Mouse (Mus musculus) lung, embryonic 14.5 days (tissue): ENCODE data around the gene Zgrf1. TPM values are rescaled to one million over a fixed set of nuclear protein-coding genes. Genes with fewer than 3 reads are reported as not detected.

Source experiments
- ATAC-seq: fragments of 200-750 bp; cut with Nextera tagmentation; 2 replicates; pipeline ENCODE4 v1.8.0; 2017; ENCODE audit warnings: mild to moderate bottlenecking, moderate TSS enrichment, moderate library complexity; ENCODE audit not compliant: insufficient read depth
- DNase-seq: peaks from one replicate; pipeline ENCODE4 v3.0.0-alpha.2; 2015
- H3K27ac ChIP-seq: fragments of 300-500 bp; sonication (generic); 2 replicates; pipeline ENCODE4 v1.5.1; 2014; ENCODE audit warnings: low read depth, mild to moderate bottlenecking, moderate library complexity
- H3K27me3 ChIP-seq: fragments of 300-500 bp; sonication (generic); 2 replicates; pipeline ENCODE4 v1.6.1; 2014; ENCODE audit warnings: low read length, control low read depth; ENCODE audit not compliant: insufficient read depth
- H3K36me3 ChIP-seq: fragments of 300-500 bp; sonication (generic); 2 replicates; pipeline ENCODE4 v1.6.1; 2014; ENCODE audit warnings: control low read depth; ENCODE audit not compliant: insufficient read depth
- H3K4me1 ChIP-seq: fragments of 300-500 bp; sonication (generic); 2 replicates; pipeline ENCODE4 v1.6.1; 2014; ENCODE audit warnings: antibody characterized with exemption, control low read depth; ENCODE audit not compliant: insufficient read depth
- H3K4me2 ChIP-seq: fragments of 300-500 bp; sonication (generic); 2 replicates; pipeline ENCODE4 v1.6.1; 2014; ENCODE audit warnings: mild to moderate bottlenecking
- H3K4me3 ChIP-seq: fragments of 300-500 bp; sonication (generic); 2 replicates; pipeline ENCODE4 v1.5.1; 2014; ENCODE audit warnings: low read depth, low read length
- H3K9ac ChIP-seq: fragments of 300-500 bp; sonication (generic); 2 replicates; pipeline ENCODE4 v1.6.1; 2014
- H3K9me3 ChIP-seq: fragments of 300-500 bp; sonication (generic); 2 replicates; pipeline ENCODE4 v1.6.1; 2016; ENCODE audit warnings: low read depth, low read length, control low read depth
- CTCF ChIP-seq: IDR thresholded peaks from 2 replicates; pipeline ENCODE4 v1.5.1; 2016; ENCODE audit warnings: antibody characterized with exemption, low read depth
- WGBS: fragments of 180-500 bp; shearing (Covaris S2); extraction: QIAGEN DNeasy Blood & Tissue Kit; methylation state at CpG from one replicate; pipeline ENCODE4 v1.1.7; 2014; 5-methylcytosine and 5-hydroxymethylcytosine counted together
- polyA plus RNA-seq: library from polyadenylated mRNA; unstranded; fragments of >200 nt; fragmentation: Nextera tagmentation; extraction: Ambion mirVana; gene quantifications from 2 replicates; pipeline ENCODE4 v1.2.1, GENCODE M21; 2014

The Zgrf1 gene
- 12.3 and 14.0 TPM in 2 replicates for polyA plus RNA-seq

DNA sequence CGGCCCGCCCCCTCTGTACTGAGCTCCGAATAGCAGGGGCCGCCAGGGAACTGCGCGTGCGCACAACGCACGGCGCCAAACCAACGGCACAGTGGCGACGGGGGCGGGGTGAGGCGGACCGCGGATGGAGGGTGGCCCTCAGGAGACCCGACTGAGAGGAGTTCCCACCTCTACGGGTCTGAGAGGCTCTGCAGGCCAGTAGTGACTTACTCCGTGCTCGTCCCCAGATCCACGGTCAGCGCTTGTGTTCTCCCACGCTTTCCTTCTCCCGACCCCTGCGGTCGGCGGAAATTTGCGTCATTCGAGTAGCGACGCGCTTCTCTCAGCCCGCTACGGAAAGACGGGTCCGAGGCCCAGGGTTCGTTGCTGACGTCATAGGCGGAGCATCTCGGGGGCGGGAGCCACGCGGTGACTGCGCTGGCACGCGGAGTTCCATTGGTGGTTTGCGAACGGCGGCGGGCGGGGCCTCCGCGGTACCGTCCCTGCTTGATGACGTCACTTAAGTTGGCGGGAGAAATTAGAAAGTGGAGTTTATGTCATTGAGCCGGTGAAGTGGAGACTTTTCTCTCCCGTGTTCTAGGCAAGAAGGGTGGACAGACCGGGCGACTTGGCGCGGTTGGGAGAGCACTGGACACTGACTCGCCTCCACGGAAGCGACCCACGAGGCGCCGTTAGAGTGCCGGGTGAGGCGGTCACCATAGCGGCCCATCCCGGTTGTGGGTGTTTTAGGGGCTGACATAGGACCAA lies at the start of gene Zgrf1, which contains the start of gene Larp7:
TSS of gene Zgrf1 (plus strand) at position 517 of the 747 bp plus-strand sequence.
TSS of gene Larp7 (minus strand) at position 377 of the 747 bp plus-strand sequence.
- no peaks in the 10 kb centered on the region for H3K9me3 ChIP-seq

DNA sequence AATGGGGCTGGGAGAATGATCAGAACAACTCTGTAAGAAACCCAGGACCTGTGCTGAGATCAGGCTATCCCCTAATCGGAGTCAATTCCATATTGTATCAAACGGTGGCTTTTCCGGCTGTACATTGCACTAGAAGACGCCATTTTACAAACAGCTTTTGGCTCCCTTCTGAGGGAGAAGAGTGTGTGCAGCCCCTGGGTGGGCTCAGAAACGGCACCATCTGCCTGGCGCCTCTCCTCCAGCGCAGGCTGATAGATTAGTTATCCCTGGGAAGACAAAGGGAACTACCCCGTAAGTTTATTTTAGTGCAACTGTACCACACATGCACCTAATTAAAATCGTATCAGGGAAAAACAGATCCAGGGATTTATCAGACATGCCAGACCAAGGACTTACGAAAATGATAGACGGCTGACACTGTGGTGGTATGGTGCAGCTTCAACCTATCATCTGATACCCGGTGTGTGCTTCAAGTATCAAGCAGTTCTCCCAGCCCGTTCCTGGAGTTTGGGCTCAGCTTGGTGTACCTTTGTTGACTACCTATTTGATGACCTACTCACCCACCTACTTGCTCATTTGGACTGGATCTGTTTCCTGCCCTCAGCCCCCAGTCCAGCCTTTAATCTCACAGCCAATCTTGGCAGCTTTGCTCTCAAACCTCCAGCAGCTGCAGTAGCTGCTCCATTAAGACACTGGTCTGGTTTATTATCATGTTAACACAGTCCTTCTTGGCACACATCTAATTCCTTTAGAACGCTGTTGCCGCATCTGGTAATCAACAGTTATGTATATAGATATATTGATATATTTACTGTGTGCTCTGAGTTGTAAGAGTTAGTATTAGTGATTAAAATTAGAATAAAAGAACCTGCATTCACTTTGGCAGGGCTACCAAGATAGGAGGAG lies 45.2 kb upstream of the Zgrf1 start:
- H3K27ac ChIP-seq: no peak overlapping the region
- TF ChIP-seq CTCF: no peak
- H3K4me1 ChIP-seq: 0 out of 2 replicates have a peak, but pooled peaks cover 2% of the 10 kb centered on the region
- H3K27me3 ChIP-seq: no peaks in the 10 kb centered on the region
- H3K4me3 ChIP-seq: no peak overlapping the region
- no peaks in the 10 kb centered on the region for H3K36me3 ChIP-seq
- ATAC-seq: peak; percentile 21; the same call in 1 of the 2 replicates
- no peak overlapping the region for H3K9ac ChIP-seq
- no peak overlapping the region for H3K4me2 ChIP-seq
- WGBS: 48% methylated on average over 15 of the region's 15 CpGs
- no peaks in the 10 kb centered on the region for H3K9me3 ChIP-seq
- DNase-seq: no peak

More for the DNA sequence above, at the start of gene Zgrf1, which contains the start of gene Larp7:
- Histone ChIP-seq H3K4me2 (peak within 1 kb of the TSS; percentile 57), H3K27me3 (no peaks in the 10 kb centered on the region), H3K27ac (peak within 1 kb of the TSS; percentile 93), H3K4me3 (peak within 1 kb of the TSS; percentile 80), H3K36me3 (peaks cover 20% of the 10 kb centered on the region; the same call in 1 of the 2 replicates), H3K4me1 (no peaks in the 10 kb centered on the region), H3K9ac (peak within 1 kb of the TSS; percentile 73)
- 0 out of 2 replicates have a peak, but pooled peaks have one; percentile 6 for TF ChIP-seq CTCF
- under 1% methylated on average over 72 of the region's 73 CpGs for WGBS
- DNase-seq (peak; percentile 100), ATAC-seq (peak; percentile 99)

DNA sequence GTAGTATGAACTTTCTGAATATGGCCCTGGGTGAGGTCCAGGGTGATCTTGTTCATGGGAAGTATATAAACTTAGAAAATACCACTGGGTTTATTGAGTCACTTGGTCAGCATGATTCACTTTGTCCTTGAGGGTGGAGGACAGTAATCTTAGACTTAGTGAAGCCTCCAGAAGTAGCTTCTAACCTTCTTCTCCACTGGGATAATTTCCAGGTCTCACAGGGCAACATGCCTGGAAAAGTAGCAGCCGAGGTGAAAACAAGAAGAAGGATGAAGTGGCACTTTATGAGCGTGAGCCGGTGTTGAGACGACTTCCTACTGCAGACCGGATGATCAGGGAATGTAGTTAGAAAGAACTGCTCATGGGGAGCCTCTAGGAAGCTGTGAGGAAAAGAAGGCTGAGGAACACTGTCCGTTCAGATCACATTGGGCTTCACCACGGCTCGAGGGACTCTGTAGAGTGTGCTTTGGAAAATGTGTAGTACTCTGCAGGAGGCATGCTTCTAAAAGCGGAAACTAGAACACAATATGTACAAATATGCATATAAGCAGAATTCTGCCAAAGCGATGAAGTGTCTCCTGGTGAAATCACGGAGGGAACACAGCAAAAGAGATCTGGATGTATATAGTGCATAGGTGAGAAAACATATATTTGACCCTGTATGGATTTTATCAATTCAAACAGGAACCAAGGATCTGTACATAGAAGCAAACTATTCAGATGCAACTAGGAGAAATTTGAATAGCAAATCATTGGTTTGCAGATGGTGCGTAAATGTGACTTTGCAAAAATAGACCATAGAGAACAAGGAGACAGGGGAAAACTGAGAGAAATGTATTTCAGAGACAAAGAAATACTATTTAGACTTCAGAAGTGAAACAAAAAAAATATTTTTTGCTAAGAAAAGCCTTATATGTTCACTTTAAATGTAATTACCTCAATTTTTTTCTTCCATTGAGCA lies 41.2 kb upstream of the Zgrf1 start:
- ATAC-seq (no peak), DNase-seq (no peak)
- TF ChIP-seq CTCF: no peak
- Histone ChIP-seq H3K9me3 (no peaks in the 10 kb centered on the region), H3K36me3 (no peaks in the 10 kb centered on the region), H3K9ac (no peak overlapping the region), H3K4me1 (0 out of 2 replicates have a peak, but pooled peaks cover 2% of the 10 kb centered on the region), H3K4me2 (no peak overlapping the region), H3K4me3 (no peak overlapping the region), H3K27ac (no peak overlapping the region), H3K27me3 (no peaks in the 10 kb centered on the region)
- 61% methylated on average over 12 of the region's 12 CpGs for WGBS

DNA sequence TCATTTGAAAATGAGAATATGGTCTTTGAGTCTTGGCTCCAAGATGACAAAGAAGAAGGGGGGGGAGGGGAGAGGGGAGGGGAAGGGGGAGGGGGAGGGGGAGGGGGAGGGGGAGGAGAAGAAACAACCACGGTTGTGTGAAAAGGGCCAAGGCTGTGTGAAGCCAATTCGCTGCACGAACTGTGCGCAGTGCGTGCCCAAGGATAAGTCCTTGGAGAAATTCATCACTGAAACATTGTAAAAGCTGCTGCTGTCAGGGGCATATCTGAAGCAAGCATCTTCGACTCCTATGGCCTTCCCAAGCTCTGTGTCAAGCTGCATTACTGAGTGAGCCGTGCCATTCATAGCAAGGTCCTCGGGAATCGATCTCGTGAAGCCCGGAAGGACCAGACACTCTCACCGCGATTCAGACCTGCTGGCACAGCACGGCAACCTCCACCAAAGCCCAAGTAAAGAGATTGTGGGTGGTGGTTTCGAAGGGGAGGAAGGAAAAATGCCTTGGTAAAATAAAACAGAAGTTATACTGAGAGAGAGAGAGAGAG lies 40.4 kb upstream of the Zgrf1 start:
- H3K9me3 ChIP-seq: no peaks in the 10 kb centered on the region
- no peak overlapping the region for H3K9ac ChIP-seq
- no peak overlapping the region for H3K27ac ChIP-seq
- DNase-seq (no peak), ATAC-seq (no peak)
- H3K4me1 ChIP-seq: 0 out of 2 replicates have a peak, but pooled peaks cover 2% of the 10 kb centered on the region
- no peaks in the 10 kb centered on the region for H3K36me3 ChIP-seq
- TF ChIP-seq CTCF: no peak
- no peak overlapping the region for H3K4me2 ChIP-seq
- WGBS: 66% methylated on average over 15 of the region's 15 CpGs
- no peak overlapping the region for H3K4me3 ChIP-seq
- no peaks in the 10 kb centered on the region for H3K27me3 ChIP-seq

DNA sequence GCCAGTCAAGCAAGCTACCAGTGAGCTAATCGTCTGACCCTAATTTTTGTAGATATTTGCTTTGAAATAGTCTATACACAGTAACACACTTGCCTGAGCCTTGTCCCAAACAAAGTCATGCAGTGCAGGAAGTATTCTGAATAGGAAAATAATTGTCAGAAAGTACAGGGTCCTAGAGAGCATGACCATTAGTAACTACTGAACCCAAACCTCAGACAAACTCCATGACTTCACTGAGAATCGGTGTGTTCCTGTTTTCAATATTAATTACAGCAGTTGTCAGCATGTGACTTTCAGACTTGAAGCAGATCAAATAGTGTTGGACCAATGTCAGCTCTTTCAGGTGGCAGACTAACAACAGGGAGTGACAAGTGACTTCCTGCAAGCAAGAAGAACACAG lies 39.6 kb upstream of the Zgrf1 start:
- no peak for TF ChIP-seq CTCF
- no peak overlapping the region for H3K27ac ChIP-seq
- no peak for DNase-seq
- H3K4me1 ChIP-seq: 0 out of 2 replicates have a peak, but pooled peaks cover 2% of the 10 kb centered on the region
- no peak overlapping the region for H3K9ac ChIP-seq
- ATAC-seq: no peak
- no peak overlapping the region for H3K4me3 ChIP-seq
- no peaks in the 10 kb centered on the region for H3K27me3 ChIP-seq
- no peak overlapping the region for H3K4me2 ChIP-seq
- no peaks in the 10 kb centered on the region for H3K9me3 ChIP-seq
- WGBS: 75% methylated on average over 2 of the region's 2 CpGs
- no peaks in the 10 kb centered on the region for H3K36me3 ChIP-seq

DNA sequence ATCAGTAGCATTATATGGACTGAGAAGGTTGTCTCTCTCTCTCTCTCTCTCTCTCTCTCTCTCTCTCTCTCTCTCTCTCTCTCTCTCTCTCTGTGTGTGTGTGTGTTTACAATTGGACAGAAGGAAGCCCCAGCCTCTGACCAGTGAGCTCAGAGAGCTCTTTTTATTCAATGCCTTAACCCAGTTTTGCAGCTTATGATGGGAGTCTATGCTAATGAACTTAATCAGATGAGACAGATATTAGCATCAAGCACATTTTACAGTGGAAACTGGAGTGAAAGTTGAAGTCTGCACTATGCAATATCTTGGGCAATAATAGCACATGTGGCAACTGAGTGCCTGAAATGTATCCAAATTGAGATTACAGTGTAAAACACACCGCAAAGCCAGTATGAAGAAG lies 38.0 kb upstream of the Zgrf1 start:
- Histone ChIP-seq H3K4me2 (no peak overlapping the region), H3K4me3 (no peak overlapping the region), H3K9me3 (no peaks in the 10 kb centered on the region), H3K36me3 (no peaks in the 10 kb centered on the region), H3K9ac (no peak overlapping the region), H3K27ac (no peak overlapping the region), H3K27me3 (no peaks in the 10 kb centered on the region), H3K4me1 (0 out of 2 replicates have a peak, but pooled peaks cover 2% of the 10 kb centered on the region)
- ATAC-seq (no peak), DNase-seq (no peak)
- TF ChIP-seq CTCF: no peak
- WGBS: 93% methylated on average over 1 of the region's 1 CpGs
